ENCODE assay signal across 9 mouse cellular contexts in the genomic region with DNA sequence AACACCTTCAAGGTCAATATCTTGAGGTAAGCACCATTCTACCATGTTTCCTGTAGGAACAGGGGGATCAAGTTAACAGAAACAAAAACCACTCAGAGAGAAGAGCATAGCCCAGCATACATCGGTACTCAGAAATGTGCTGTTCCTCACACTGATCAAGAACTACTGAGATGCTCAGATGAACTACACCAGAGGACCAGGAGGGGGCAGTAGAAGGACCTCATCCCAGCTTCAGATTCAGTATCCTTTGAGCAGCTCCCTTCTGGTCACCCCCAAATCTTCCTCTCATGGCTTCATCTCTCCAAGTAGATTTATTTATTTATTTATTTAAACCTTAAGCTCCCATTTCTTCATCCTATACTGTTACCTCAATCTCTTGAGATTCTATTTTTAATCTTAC. TPM values are rescaled to one million over a fixed set of nuclear protein-coding genes. Genes with fewer than 3 reads are reported as not detected.
DNase-seq lines count a peak whose midpoint lies in the region; ATAC-seq lines count a peak whose summit lies in the region.
"Had no signal": no experiment of that assay in that cellular context is flagged by ENCODE, and none has a peak within 500 bp of the region (broad histone marks: within the 10 kb centered on the region; RNA-seq: fewer than 3 reads in every experiment).

No protein-coding gene starts in this region.

- 64% methylated on average over 1 of the region's 1 CpGs for WGBS in midbrain, embryonic 11.5 days
- 69% methylated on average over 1 of the region's 1 CpGs for WGBS in midbrain, embryonic 16.5 days

- no peaks in the 10 kb centered on the region for H3K27me3 ChIP-seq in midbrain, embryonic 11.5 days (ENCODE audit: control insufficient read depth, insufficient read depth, low read length)
- no peaks in the 10 kb centered on the region for H3K27me3 ChIP-seq in midbrain, embryonic 16.5 days (ENCODE audit: control insufficient read depth, insufficient read depth, low read depth, low read length)
- H3K27me3 ChIP-seq: heart, embryonic 15.5 days had no signal

- peak; percentile 67 for DNase-seq in cerebellum, adult 11-12 months
- DNase-seq in midbrain, embryonic 11.5 days (ENCODE audit: low spot score, missing footprints) = peak; percentile 90
- DNase-seq in c-Kit-positive CD71-positive TER-119-negative erythroid progenitor cells, embryonic 14.5 days (ENCODE audit: low read depth) = peak; percentile 27
- peak; percentile 71 for DNase-seq in lung, postnatal 14 days
- DNase-seq in thymus, postnatal 36 days = peak; percentile 51 to 59

- no peaks in the 10 kb centered on the region for H3K36me3 ChIP-seq in midbrain, embryonic 11.5 days (ENCODE audit: control insufficient read depth, insufficient read depth, low read length)
- H3K36me3 ChIP-seq in midbrain, embryonic 16.5 days (ENCODE audit: control insufficient read depth, insufficient read depth, low read length) = 0 out of 2 replicates have a peak, but pooled peaks cover 4% of the 10 kb centered on the region
- H3K36me3 ChIP-seq: heart, embryonic 15.5 days had no signal

- H3K9me3 ChIP-seq in midbrain, embryonic 11.5 days (ENCODE audit: control insufficient read depth, low read length) = no peaks in the 10 kb centered on the region
- H3K9me3 ChIP-seq in midbrain, embryonic 16.5 days (replicated peaks; ENCODE audit: control insufficient read depth, low read length, poor library complexity, severe bottlenecking) = no peaks in the 10 kb centered on the region
- H3K9me3 ChIP-seq: heart, embryonic 15.5 days had no signal

- no peak overlapping the region for H3K9ac ChIP-seq in midbrain, embryonic 11.5 days (ENCODE audit: low read length)
- no peak overlapping the region for H3K9ac ChIP-seq in midbrain, embryonic 16.5 days (ENCODE audit: low read depth, low read length)
- H3K9ac ChIP-seq: heart, embryonic 15.5 days had no signal

- H3K4me3 ChIP-seq in midbrain, embryonic 11.5 days (ENCODE audit: low read depth, low read length) = no peak overlapping the region
- H3K4me3 ChIP-seq in midbrain, embryonic 16.5 days (ENCODE audit: low read depth, low read length) = no peak overlapping the region
- H3K4me3 ChIP-seq: heart, embryonic 15.5 days had no signal

- no peak overlapping the region for H3K27ac ChIP-seq in midbrain, embryonic 11.5 days (ENCODE audit: low read depth, low read length)
- no peak overlapping the region for H3K27ac ChIP-seq in midbrain, embryonic 16.5 days (ENCODE audit: low read length)
- H3K27ac ChIP-seq: heart, embryonic 15.5 days had no signal

- H3K4me1 ChIP-seq in midbrain, embryonic 11.5 days (ENCODE audit: control insufficient read depth, insufficient read depth, low read length) = no peaks in the 10 kb centered on the region
- no peaks in the 10 kb centered on the region for H3K4me1 ChIP-seq in midbrain, embryonic 16.5 days (ENCODE audit: control insufficient read depth, insufficient read depth, low read length)
- H3K4me1 ChIP-seq: heart, embryonic 15.5 days had no signal

- no peak for ATAC-seq in cerebellum, adult (ENCODE audit: insufficient number of reproducible peaks, low FRiP score, low TSS enrichment)
- ATAC-seq in midbrain, embryonic 11.5 days (ENCODE audit: low FRiP score) = peak; percentile 46; the same call in 1 of the 2 replicates
- ATAC-seq in midbrain, embryonic 16.5 days = no peak
- peak; percentile 83 for ATAC-seq in hematopoietic stem cell, adult 5-6 weeks (replicated peaks in 1 of 2; ENCODE audit: insufficient read depth in 1 of 2, low FRiP score in 2 of 2, low TSS enrichment in 1 of 2, low read depth in 1 of 2, poor library complexity in 2 of 2, severe bottlenecking in 2 of 2)

- H3K4me2 ChIP-seq in midbrain, embryonic 11.5 days = no peak overlapping the region
- no peak overlapping the region for H3K4me2 ChIP-seq in midbrain, embryonic 16.5 days (ENCODE audit: low read length)
- H3K4me2 ChIP-seq: heart, embryonic 15.5 days had no signal

RNA-seq across cellular contexts. Expression of a gene that starts 12.2 kb away (rescaled TPM):
- 13.1 and 15.8 TPM in 2 replicates for polyA plus RNA-seq in midbrain, embryonic 11.5 days (2014; fragmentation: Nextera tagmentation; extraction: Ambion mirVana)
- 12.9 and 13.8 TPM in 2 replicates for polyA plus RNA-seq in midbrain, embryonic 16.5 days (2015; fragmentation: Nextera tagmentation; extraction: Ambion mirVana)
- total RNA-seq in hematopoietic stem cell, adult 5-6 weeks (2017) = 8.0 and 12.4 TPM in 2 replicates

RNA-seq across cellular contexts. Expression of a gene that starts 15.1 kb away (rescaled TPM):
- not detected in 2 replicates for polyA plus RNA-seq in midbrain, embryonic 11.5 days (2014; fragmentation: Nextera tagmentation; extraction: Ambion mirVana)
- polyA plus RNA-seq in midbrain, embryonic 16.5 days (2015; fragmentation: Nextera tagmentation; extraction: Ambion mirVana) = 0.10 and 0.21 TPM in 2 replicates
- not detected in 2 replicates for total RNA-seq in hematopoietic stem cell, adult 5-6 weeks (2017)
- polyA plus RNA-seq: heart, embryonic 15.5 days had no signal

RNA-seq across cellular contexts. Expression of a gene that starts 47.4 kb away (rescaled TPM):
- 183 and 194 TPM in 2 replicates for polyA plus RNA-seq in midbrain, embryonic 11.5 days (2014; fragmentation: Nextera tagmentation; extraction: Ambion mirVana)
- polyA plus RNA-seq in midbrain, embryonic 16.5 days (2015; fragmentation: Nextera tagmentation; extraction: Ambion mirVana) = 96.8 and 110 TPM in 2 replicates
- total RNA-seq in hematopoietic stem cell, adult 5-6 weeks (2017) = 134 and 145 TPM in 2 replicates

Comparison
In these comparisons a context has a peak if more than half of its experiments do, and no peak if none do; other contexts are left out.
1. ATAC-seq: peak in midbrain, embryonic 11.5 days (single experiment) and hematopoietic stem cell, adult 5-6 weeks (2 of 2); none in cerebellum, adult (single experiment) and midbrain, embryonic 16.5 days (single experiment).
2. DNase-seq: peak in every context shown above with its lines; median percentile 90 in midbrain, embryonic 11.5 days; 71 in lung, postnatal 14 days; 67 in cerebellum, adult 11-12 months; 55 in thymus, postnatal 36 days; 27 in c-Kit-positive CD71-positive TER-119-negative erythroid progenitor cells, embryonic 14.5 days.